Mouse (Mus musculus) lung, postnatal 4 days (tissue): ENCODE results near the gene Fgfr2.
A peak's percentile ranks its signal among the peaks of the same experiment; 100 is the strongest.

Experiments
- DNase-seq, 2 experiments: peaks; one replicate each; pipeline ENCODE4 v3.0.0; 2021

Gene Fgfr2

GRCm38 (mm10) chr7:131644586-131644985, 1478.6 kb downstream of the Fgfr2 start:
- no peak for DNase-seq

DNA sequence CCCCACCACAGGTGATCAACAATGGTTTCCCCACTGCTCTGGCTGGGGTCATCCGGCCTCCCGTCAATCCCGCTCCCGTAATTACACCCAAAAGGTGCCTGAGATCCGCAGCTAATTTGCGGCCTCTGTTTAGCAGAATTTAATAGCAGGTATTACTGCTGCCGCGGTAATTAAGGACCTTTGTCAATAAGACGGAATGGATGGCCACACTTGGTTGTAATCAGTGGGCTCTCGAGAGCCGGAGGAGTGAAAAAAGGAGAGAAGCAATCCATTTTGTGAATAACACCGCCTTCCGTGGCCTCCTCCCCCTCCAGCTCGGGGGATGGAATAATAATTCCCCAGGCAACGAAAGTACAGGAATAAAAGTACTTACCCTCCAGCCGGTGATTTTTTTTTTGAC, 1479.1 kb downstream of the Fgfr2 start:
- no peak for DNase-seq

- DNase-seq, result no peak
These were observed 1479.8 kb downstream of the Fgfr2 start for GRCm38 (mm10) chr7:131643341-131643840.

DNA sequence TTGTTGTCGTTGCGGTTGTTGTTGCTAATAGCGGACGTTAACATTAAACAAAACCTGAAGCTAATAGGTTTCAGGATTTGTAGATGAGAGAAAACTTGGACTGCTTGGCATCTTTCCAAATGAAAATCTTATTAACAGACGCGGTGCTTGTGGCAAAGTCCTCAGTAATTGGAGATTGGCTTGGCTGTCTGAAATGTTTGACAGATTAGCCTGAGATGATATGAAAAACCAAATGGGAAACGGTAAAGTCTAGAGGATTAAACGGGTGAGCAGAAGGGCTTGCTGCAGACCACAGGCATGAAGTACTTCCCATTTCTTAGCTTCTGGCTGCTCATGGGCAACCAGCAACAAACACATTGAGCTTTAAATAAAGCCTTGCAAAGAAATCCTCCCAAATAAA, 1493.6 kb downstream of the Fgfr2 start:
- DNase-seq, result no peak

DNA sequence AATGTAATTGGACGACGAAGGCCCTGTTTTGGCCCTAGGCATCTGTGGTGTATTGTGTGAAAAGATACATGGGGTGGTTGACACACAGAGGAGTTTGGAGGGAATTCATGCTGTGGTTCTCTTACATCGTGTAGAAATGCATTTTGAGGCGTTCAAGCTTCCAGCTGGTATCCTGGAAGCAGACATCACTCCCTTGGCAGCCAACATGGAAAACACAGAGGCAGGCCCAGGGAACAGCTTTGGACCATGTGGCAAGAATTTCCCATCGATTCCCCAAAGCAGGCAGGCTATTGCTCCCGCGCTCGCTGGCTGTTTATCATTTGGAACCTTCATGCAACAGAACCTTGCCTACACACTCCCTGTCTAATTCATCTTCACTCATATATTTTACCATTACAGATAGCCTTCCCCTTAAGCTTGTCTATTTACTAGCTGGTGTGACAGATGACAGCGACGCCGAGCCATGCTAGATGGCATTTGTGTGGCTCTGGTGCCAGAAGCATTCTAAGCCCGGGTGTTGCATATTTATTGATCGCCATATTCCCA, 1494.2 kb downstream of the Fgfr2 start:
- peak; percentile 11 to 57 for DNase-seq

GRCm38 (mm10) chr7:131628356-131628755, 1494.8 kb downstream of the Fgfr2 start:
- DNase-seq, result no peak

GRCm38 (mm10) chr7:131609677-131610076, 1513.5 kb downstream of the Fgfr2 start:
- DNase-seq, result no peak

GRCm38 (mm10) chr7:131608049-131608448, 1515.1 kb downstream of the Fgfr2 start:
- no peak for DNase-seq

DNA sequence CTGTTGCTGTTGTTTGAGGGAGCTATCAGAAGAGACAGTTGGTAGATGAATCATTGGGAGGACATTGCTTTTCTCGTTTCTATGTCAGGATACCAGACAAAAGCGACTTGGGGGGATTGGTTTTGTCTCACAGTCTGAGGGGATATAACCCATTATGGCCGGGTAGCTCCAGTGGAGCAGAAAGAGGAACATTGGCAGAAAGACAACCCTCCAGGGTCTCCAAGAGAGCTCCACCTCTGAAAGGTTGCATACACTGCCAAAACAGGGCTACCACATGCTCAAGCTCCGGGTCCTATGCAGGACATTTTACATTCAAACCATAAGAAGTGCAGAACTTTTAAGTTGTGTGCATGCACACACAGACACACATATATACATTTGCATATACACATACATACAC, 1517.7 kb downstream of the Fgfr2 start:
- no peak for DNase-seq

GRCm38 (mm10) chr7:131604946-131605345, 1518.2 kb downstream of the Fgfr2 start:
- no peak for DNase-seq

- no peak for DNase-seq
These were observed 1520.0 kb downstream of the Fgfr2 start for GRCm38 (mm10) chr7:131603186-131603585.

GRCm38 (mm10) chr7:131602106-131602505, 1521.0 kb downstream of the Fgfr2 start:
- DNase-seq, result no peak

DNA sequence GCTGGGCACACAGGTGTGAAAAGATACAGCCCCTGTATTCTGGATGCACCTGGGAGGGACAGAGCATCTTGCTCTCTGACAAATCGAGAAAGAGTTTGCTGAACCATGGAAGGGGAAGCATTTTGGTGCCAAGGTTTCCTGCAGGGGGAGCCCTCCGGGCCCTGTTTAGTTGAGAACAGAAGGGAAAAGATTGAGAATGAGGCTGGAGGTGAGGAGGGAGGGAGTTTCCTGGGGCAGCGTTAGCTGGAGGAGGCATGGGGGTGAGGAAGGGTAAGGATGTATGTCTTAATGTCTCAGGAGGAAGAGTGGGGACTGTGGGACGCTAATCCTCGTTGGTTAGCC, 1524.7 kb downstream of the Fgfr2 start:
- DNase-seq, result peak in 1 of 2 experiments; percentile 18

DNA sequence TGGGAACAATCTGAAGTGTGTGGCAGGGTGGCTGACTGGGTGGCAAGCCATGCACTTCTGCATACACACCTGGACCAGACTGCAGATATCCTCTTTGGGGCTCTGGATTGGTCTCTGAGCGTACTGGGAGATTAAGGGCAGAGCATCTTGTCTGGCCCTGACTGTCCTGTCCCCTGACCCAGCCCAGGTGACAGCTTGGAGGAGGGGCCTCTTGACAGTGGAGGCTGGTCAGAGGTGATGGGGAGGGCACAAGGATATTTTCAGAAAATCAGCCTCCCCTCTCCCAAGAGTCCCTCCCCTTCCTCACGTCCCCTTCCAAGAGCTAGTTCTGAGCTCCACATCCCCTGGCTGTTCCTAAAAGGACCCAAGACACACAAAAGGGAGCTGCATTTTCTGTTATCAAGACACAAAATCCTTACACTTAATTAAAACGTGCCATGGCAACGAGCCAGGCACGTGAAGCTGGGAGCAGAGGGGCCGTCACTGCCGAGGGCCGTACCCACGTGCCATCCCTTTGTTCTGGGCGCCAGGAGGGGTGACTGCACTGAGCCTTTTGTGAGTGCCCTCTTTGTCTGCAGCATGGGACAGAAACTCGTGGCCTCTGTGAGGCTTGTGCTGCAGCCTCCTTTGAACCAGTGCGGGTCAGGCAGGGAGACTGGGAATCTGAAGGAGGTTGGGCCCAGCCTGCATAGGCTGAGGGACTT, 1525.2 kb downstream of the Fgfr2 start:
- DNase-seq, result no peak

- DNase-seq, result no peak
These were observed 1537.6 kb downstream of the Fgfr2 start for GRCm38 (mm10) chr7:131585551-131585950.

DNA sequence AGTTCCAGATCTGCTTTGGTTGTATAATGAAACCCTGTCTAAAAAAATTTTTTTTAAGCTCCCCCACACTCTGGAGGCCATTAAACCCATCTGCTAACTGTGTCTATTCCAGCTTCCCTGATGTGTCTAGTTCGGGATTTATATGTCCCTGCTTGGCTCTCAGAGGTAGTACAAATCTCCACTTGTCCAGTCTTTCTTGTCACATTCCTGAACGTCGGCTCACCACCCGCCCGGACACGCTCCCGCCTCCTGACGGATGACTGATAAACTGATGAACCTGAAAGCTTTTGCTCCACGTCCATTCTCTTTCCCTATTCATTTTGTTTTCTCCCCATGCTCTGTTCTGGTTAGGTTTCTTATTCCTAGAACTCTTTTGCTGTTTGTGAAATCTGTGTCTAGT, 1541.0 kb downstream of the Fgfr2 start:
- DNase-seq, result no peak

- DNase-seq, result no peak
These were observed 1547.9 kb downstream of the Fgfr2 start for GRCm38 (mm10) chr7:131575246-131575645.

GRCm38 (mm10) chr7:131560697-131561042, 1562.5 kb downstream of the Fgfr2 start:
- DNase-seq, result no peak

GRCm38 (mm10) chr7:131559986-131560696, 1563.0 kb downstream of the Fgfr2 start, which contains the start of gene Bub3:
TSS of gene Bub3 (plus strand) at chr7:131560222.
- DNase-seq, result peak; percentile 92 to 95

DNA sequence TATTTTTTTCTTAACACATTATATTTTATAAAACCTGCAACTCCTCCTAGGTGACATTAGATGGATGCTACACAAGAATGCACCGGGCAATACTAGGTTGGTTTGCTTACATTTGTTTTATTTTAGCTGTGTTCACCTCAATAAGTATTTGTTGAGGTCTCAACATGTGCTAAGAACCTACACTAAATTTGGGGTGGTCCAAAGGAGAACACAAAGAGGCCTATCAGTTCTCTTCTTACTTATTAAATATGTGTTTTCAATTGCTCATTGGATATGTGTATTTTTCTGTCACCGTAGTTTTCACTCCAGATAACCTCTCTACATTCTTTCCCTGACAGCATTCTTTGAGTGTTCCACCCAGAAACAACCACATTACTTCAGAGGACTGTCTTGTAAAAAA, 1565.4 kb downstream of the Fgfr2 start:
- DNase-seq, result no peak

GRCm38 (mm10) chr7:131556541-131557271, 1566.4 kb downstream of the Fgfr2 start:
- DNase-seq, result peak; percentile 29 to 45

DNA sequence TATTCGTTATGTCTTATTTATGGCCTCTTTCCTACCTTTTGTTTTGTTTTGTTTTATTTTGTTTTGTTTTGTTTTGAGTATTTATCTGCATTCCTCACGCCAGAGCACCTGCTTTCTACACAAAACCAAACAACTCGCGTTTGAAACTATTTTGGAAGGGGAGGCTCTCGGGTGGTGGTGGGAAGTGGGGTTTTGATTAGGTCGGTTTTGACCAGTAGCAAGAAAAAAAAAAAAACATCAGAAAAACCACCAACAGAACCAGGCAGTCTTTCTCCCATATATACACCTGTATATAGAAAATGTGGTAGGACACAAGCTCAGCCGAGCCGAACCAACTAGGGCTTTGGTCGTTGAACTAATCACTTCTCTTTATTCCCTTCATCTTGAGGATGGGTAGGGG, 1567.0 kb downstream of the Fgfr2 start:
- DNase-seq, result no peak

GRCm38 (mm10) chr7:131555301-131556081, 1567.7 kb downstream of the Fgfr2 start:
- peak; percentile 33 to 36 for DNase-seq
